Mouse (Mus musculus): ENCODE data around the gene Cuedc1.

DNA sequence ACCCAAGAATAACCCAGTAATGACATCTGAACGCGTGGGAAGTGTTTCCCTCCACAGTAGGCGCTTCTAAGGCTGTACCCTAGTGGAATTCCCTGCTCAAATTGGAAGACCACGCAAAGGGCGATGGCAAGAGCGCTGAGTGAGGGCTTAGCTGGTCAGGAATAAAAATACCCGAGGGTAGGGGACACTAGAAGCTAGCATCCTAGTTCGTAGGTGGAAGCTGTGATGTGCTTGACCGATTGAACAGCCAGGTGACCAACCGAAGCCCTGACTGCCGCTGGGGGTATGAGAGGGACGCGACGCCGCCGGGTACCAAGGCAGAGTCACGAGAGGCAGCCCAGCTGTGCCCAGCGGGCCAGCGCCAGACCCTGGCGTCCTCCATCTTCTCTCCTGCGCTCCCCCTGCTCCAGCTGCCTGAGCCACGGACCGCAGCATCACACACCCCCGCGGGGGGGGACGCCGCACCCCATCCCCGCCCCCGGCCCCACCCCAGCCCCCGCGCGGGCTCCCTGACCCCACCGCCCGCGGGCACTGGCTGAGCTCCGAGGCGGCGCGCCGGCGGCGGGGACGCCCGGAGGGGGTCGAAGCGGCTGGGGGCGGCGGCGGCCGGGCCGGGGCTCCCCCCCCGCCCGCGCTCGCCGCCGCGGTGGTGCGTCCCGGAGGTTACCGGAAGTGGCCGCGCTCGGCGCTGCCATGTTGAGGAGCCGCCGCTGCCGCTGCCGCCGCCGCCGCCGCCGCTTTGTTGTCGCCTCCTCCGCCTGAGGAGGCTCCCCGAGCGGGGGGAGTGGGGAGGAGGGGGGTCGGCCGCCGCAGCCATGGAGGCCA is 30.1 kb upstream of the Cuedc1 start, which contains the start of gene Vezf1:
- 0 out of 6 replicates have a peak, but pooled peaks of 1 of the 3 experiments have one; percentile 3 for TF ChIP-seq CTCF (IDR thresholded peaks at IDR 0.05 in 2 of 3, conservative IDR thresholded peaks at IDR 0.05 in 1 of 3; ENCODE audit: control insufficient read depth in 1 of 3, insufficient read depth in 1 of 3, low read depth in 2 of 3, low read length in 3 of 3, poor library complexity in 1 of 3, severe bottlenecking in 1 of 3)
- TF ChIP-seq HCFC1 (IDR thresholded peaks at IDR 0.05; ENCODE audit: low read depth, low read length): peak; percentile 63
- TF ChIP-seq POLR2A (IDR thresholded peaks at IDR 0.05; ENCODE audit: control insufficient read depth in 1 of 2, insufficient read depth in 1 of 2, low read depth in 1 of 2, low read length in 2 of 2, poor library complexity in 1 of 2): peak; percentile 76 to 78
- TF ChIP-seq NRF1 (IDR thresholded peaks at IDR 0.05; ENCODE audit: insufficient read depth, low read depth, low read length, poor library complexity, severe bottlenecking): no peak

All from MEL (cell line).